Mouse (Mus musculus) lung, adult 10 weeks (tissue): ENCODE results near the gene Tmem131. TPM values are rescaled to one million over a fixed set of nuclear protein-coding genes. Genes with fewer than 3 reads are reported as not detected.

Source experiments
- polyA plus RNA-seq: library from polyadenylated mRNA; stranded (reverse); fragments of 350-450 nt; fragmentation: Illumina TruSeq; extraction: RNeasy Lipid Tissue Mini Kit (QIAGEN cat#74804); gene quantifications from one replicate; pipeline ENCODE4 v1.2.3, GENCODE M21; 2014; ENCODE audit warnings: low read depth, low replicate concordance; ENCODE audit not compliant: insufficient read depth

The Tmem131 gene
- 7.0 TPM for polyA plus RNA-seq

GRCm38 (mm10) chr1:36943653-36944052 is at the start of gene Tmem131:
Tmem131 (minus strand) TSS chr1:36943666.

DNA sequence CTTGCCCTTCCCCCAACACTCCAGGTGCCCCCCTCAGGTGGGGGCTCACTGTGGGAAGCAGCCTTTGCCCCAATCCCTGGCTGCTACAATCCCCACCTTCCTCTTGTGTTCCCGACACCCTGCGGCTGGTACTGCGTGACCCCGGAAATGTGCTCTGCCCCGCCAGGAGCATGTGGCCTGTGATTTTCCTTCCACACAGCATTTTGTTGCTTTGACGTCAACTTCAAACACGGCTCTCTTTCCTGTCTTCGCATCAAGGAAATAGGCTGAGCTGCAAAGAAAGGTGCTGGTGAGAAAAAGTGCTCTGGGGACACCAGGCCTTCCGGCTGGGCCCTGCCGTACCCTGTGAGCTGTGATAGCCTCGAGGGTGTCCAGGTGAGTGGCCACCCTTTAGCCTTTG is 181.9 kb downstream of the Tmem131 start, which contains the start of gene Zap70:
Gene Zap70 (plus strand): TSS at position 231 of the 400 bp plus-strand sequence.

Other genes starting within 250 kb of the Tmem131 start
- not detected for gene 4933424G06Rik, start 233.5 kb downstream of the Tmem131 start, polyA plus RNA-seq
- gene Actr1b, start 229.2 kb downstream of the Tmem131 start, polyA plus RNA-seq, result 38.2 TPM
- 5.9 TPM for gene Zap70, start 181.9 kb downstream of the Tmem131 start, polyA plus RNA-seq
- gene Vwa3b, start 82.9 kb upstream of the Tmem131 start, polyA plus RNA-seq, result 4.7 TPM